Mouse (Mus musculus): ENCODE results near the gene Hbb-bh2. TPM values are rescaled to one million over a fixed set of nuclear protein-coding genes. Genes with fewer than 3 reads are reported as not detected.
"Not testable (repeated sequence)": the region's sequence is repeated elsewhere in the genome, so short reads cannot be mapped to it uniquely, and the experiment has no call there.

The Hbb-bh2 gene
- polyA plus RNA-seq, 1 experiment from 2014 or later, result not detected

- WGBS, result 81% methylated on average over 2 of the region's 2 CpGs
Measured at GRCm38 (mm10) chr7:103843034-103843433, 2.7 kb upstream of the Hbb-bh2 start, which contains the start of gene Hbb-bh1. Gene Hbb-bh1 (minus strand): TSS chr7:103843164.

GRCm38 (mm10) chr7:103827808-103828207 is 12.5 kb downstream of the Hbb-bh2 start, which contains the start of gene Hbb-bs:
Gene Hbb-bs (minus strand): TSS chr7:103828096.
- Histone ChIP-seq H3K4me1 (replicated peaks) (no peaks in the 10 kb centered on the region), H3K36me3 (no peaks in the 10 kb centered on the region), H3K9ac (no peak within 1 kb of the TSS), H3K27me3 (no peaks in the 10 kb centered on the region), H3K4me3 (no peak within 1 kb of the TSS), H3K9me3 (no peaks in the 10 kb centered on the region), H3K4me2 (no peak within 1 kb of the TSS), H3K27ac (replicated peaks) (no peak within 1 kb of the TSS)
- no peak for ATAC-seq (ENCODE audit: low read depth)
- 90% methylated on average over 4 of the region's 4 CpGs for WGBS

More at GRCm38 (mm10) chr7:103843034-103843433, 2.7 kb upstream of the Hbb-bh2 start, which contains the start of gene Hbb-bh1:
- ATAC-seq (ENCODE audit: low read depth), result no peak
- H3K9me3 ChIP-seq, result no peaks in the 10 kb centered on the region
- H3K9ac ChIP-seq, result no peak within 1 kb of the TSS
- no peak within 1 kb of the TSS for H3K4me3 ChIP-seq
- no peaks in the 10 kb centered on the region for H3K4me1 ChIP-seq (replicated peaks)
- no peaks in the 10 kb centered on the region for H3K27me3 ChIP-seq
- H3K27ac ChIP-seq (replicated peaks), result no peak within 1 kb of the TSS
- no peak within 1 kb of the TSS for H3K4me2 ChIP-seq
- H3K36me3 ChIP-seq, result no peaks in the 10 kb centered on the region

GRCm38 (mm10) chr7:103827139-103827538 is 13.2 kb downstream of the Hbb-bh2 start:
- H3K4me2 ChIP-seq; H3K4me3 ChIP-seq; H3K9me3 ChIP-seq; H3K4me1 ChIP-seq (replicated peaks); H3K9ac ChIP-seq; H3K27ac ChIP-seq (replicated peaks); H3K36me3 ChIP-seq; H3K27me3 ChIP-seq; ATAC-seq (ENCODE audit: low read depth): not testable (repeated sequence)
- WGBS, result no CpG with 5 or more reads among the region's 2 CpGs

- WGBS, result 48% methylated on average over 3 of the region's 3 CpGs
- no peak for ATAC-seq (ENCODE audit: low read depth)
- H3K9me3 ChIP-seq, result no peaks in the 10 kb centered on the region
- H3K27me3 ChIP-seq, result no peaks in the 10 kb centered on the region
- H3K9ac ChIP-seq, result no peak overlapping the region
- H3K4me2 ChIP-seq, result no peak overlapping the region
- no peak overlapping the region for H3K27ac ChIP-seq (replicated peaks)
- no peak overlapping the region for H3K4me3 ChIP-seq
- no peaks in the 10 kb centered on the region for H3K36me3 ChIP-seq
- no peaks in the 10 kb centered on the region for H3K4me1 ChIP-seq (replicated peaks)
Measured at GRCm38 (mm10) chr7:103826255-103826887, 13.9 kb downstream of the Hbb-bh2 start.

- Histone ChIP-seq H3K4me2 (no peak overlapping the region), H3K4me1 (replicated peaks) (no peaks in the 10 kb centered on the region), H3K9ac (no peak overlapping the region), H3K4me3 (no peak overlapping the region), H3K9me3 (no peaks in the 10 kb centered on the region), H3K27me3 (no peaks in the 10 kb centered on the region), H3K36me3 (no peaks in the 10 kb centered on the region), H3K27ac (replicated peaks) (no peak overlapping the region)
- ATAC-seq (ENCODE audit: low read depth), result no peak
- WGBS, result 94% methylated on average over 3 of the region's 3 CpGs
Measured at GRCm38 (mm10) chr7:103825536-103826254, 14.6 kb downstream of the Hbb-bh2 start.

- Histone ChIP-seq H3K36me3 (no peaks in the 10 kb centered on the region), H3K4me3 (no peak overlapping the region), H3K9ac (no peak overlapping the region), H3K27me3 (no peaks in the 10 kb centered on the region), H3K9me3 (no peaks in the 10 kb centered on the region), H3K27ac (replicated peaks) (no peak overlapping the region), H3K4me2 (no peak overlapping the region), H3K4me1 (replicated peaks) (no peaks in the 10 kb centered on the region)
- no peak for ATAC-seq (ENCODE audit: low read depth)
- 94% methylated on average over 2 of the region's 2 CpGs for WGBS
Measured at GRCm38 (mm10) chr7:103824597-103824996, 15.7 kb downstream of the Hbb-bh2 start.

GRCm38 (mm10) chr7:103815085-103815484 is 25.2 kb downstream of the Hbb-bh2 start:
- not testable (repeated sequence) for H3K4me3 ChIP-seq; H3K4me1 ChIP-seq (replicated peaks); H3K9me3 ChIP-seq; H3K27ac ChIP-seq (replicated peaks); H3K4me2 ChIP-seq; ATAC-seq (ENCODE audit: low read depth); H3K9ac ChIP-seq; H3K36me3 ChIP-seq; H3K27me3 ChIP-seq
- 50% methylated on average over 1 of the region's 2 CpGs for WGBS

GRCm38 (mm10) chr7:103813766-103814165 is 26.6 kb downstream of the Hbb-bh2 start, which contains the start of gene Hbb-bt:
Gene Hbb-bt (minus strand): TSS chr7:103813996.
- H3K27me3 ChIP-seq, result no peaks in the 10 kb centered on the region
- no peak within 1 kb of the TSS for H3K4me3 ChIP-seq
- no peaks in the 10 kb centered on the region for H3K36me3 ChIP-seq
- no peak within 1 kb of the TSS for H3K4me2 ChIP-seq
- no peak within 1 kb of the TSS for H3K9ac ChIP-seq
- no peaks in the 10 kb centered on the region for H3K9me3 ChIP-seq
- no peak for ATAC-seq (ENCODE audit: low read depth)
- 92% methylated on average over 3 of the region's 3 CpGs for WGBS
- no peak within 1 kb of the TSS for H3K27ac ChIP-seq (replicated peaks)
- no peaks in the 10 kb centered on the region for H3K4me1 ChIP-seq (replicated peaks)

GRCm38 (mm10) chr7:103813152-103813551 is 27.2 kb downstream of the Hbb-bh2 start:
- H3K27ac ChIP-seq (replicated peaks); H3K9me3 ChIP-seq; H3K27me3 ChIP-seq; ATAC-seq (ENCODE audit: low read depth); H3K36me3 ChIP-seq; H3K9ac ChIP-seq; H3K4me2 ChIP-seq; H3K4me1 ChIP-seq (replicated peaks); H3K4me3 ChIP-seq: not testable (repeated sequence)
- WGBS, result no CpG with 5 or more reads among the region's 3 CpGs

GRCm38 (mm10) chr7:103812174-103812573 is 28.1 kb downstream of the Hbb-bh2 start:
- Histone ChIP-seq H3K4me3 (no peak overlapping the region), H3K4me1 (replicated peaks) (no peaks in the 10 kb centered on the region), H3K4me2 (no peak overlapping the region), H3K36me3 (no peaks in the 10 kb centered on the region), H3K27me3 (no peaks in the 10 kb centered on the region), H3K9me3 (no peaks in the 10 kb centered on the region), H3K27ac (replicated peaks) (no peak overlapping the region), H3K9ac (no peak overlapping the region)
- no peak for ATAC-seq (ENCODE audit: low read depth)
- 74% methylated on average over 1 of the region's 1 CpGs for WGBS

GRCm38 (mm10) chr7:103811223-103811845 is 29.0 kb downstream of the Hbb-bh2 start:
- Histone ChIP-seq H3K4me2 (no peak overlapping the region), H3K36me3 (no peaks in the 10 kb centered on the region)
- 93% methylated on average over 1 of the region's 1 CpGs for WGBS

GRCm38 (mm10) chr7:103810746-103811145 is 29.6 kb downstream of the Hbb-bh2 start:
- H3K9me3 ChIP-seq, result no peaks in the 10 kb centered on the region
- ATAC-seq (ENCODE audit: low read depth), result no peak
- no peaks in the 10 kb centered on the region for H3K4me1 ChIP-seq (replicated peaks)
- H3K27me3 ChIP-seq, result no peaks in the 10 kb centered on the region
- H3K4me2 ChIP-seq, result no peak overlapping the region
- 85% methylated on average over 3 of the region's 3 CpGs for WGBS
- H3K4me3 ChIP-seq, result no peak overlapping the region
- no peak overlapping the region for H3K27ac ChIP-seq (replicated peaks)
- H3K36me3 ChIP-seq, result no peaks in the 10 kb centered on the region
- no peak overlapping the region for H3K9ac ChIP-seq

More at GRCm38 (mm10) chr7:103811223-103811845, 29.0 kb downstream of the Hbb-bh2 start:
- Histone ChIP-seq H3K9ac (no peak overlapping the region), H3K4me1 (replicated peaks) (no peaks in the 10 kb centered on the region), H3K4me3 (no peak overlapping the region), H3K9me3 (no peaks in the 10 kb centered on the region), H3K27ac (replicated peaks) (no peak overlapping the region), H3K27me3 (no peaks in the 10 kb centered on the region)
- ATAC-seq (ENCODE audit: low read depth), result no peak

Data from neural tube, embryonic 13.5 days (tissue).